Mouse (Mus musculus) lung, embryonic 14.5 days (tissue): ENCODE measurements at regions not wholly inside any gene's neighbourhood (a gene's known extent, or its start where the extent isn't known, plus 50 kb on each side); places are given as distances from the start of the nearest gene placed in this dataset.

Experiments used
- ATAC-seq: fragments of 200-750 bp; cut with Nextera tagmentation; 2 replicates; pipeline ENCODE4 v1.8.0; 2017; ENCODE audit warnings: mild to moderate bottlenecking, moderate TSS enrichment, moderate library complexity; ENCODE audit not compliant: insufficient read depth
- DNase-seq: peaks from one replicate; pipeline ENCODE4 v3.0.0-alpha.2; 2015
- H3K27ac ChIP-seq: fragments of 300-500 bp; sonication (generic); 2 replicates; pipeline ENCODE4 v1.5.1; 2014; ENCODE audit warnings: low read depth, mild to moderate bottlenecking, moderate library complexity
- H3K27me3 ChIP-seq: fragments of 300-500 bp; sonication (generic); 2 replicates; pipeline ENCODE4 v1.6.1; 2014; ENCODE audit warnings: low read length, control low read depth; ENCODE audit not compliant: insufficient read depth
- H3K36me3 ChIP-seq: fragments of 300-500 bp; sonication (generic); 2 replicates; pipeline ENCODE4 v1.6.1; 2014; ENCODE audit warnings: control low read depth; ENCODE audit not compliant: insufficient read depth
- H3K4me1 ChIP-seq: fragments of 300-500 bp; sonication (generic); 2 replicates; pipeline ENCODE4 v1.6.1; 2014; ENCODE audit warnings: antibody characterized with exemption, control low read depth; ENCODE audit not compliant: insufficient read depth
- H3K4me2 ChIP-seq: fragments of 300-500 bp; sonication (generic); 2 replicates; pipeline ENCODE4 v1.6.1; 2014; ENCODE audit warnings: mild to moderate bottlenecking
- H3K4me3 ChIP-seq: fragments of 300-500 bp; sonication (generic); 2 replicates; pipeline ENCODE4 v1.5.1; 2014; ENCODE audit warnings: low read depth, low read length
- H3K9ac ChIP-seq: fragments of 300-500 bp; sonication (generic); 2 replicates; pipeline ENCODE4 v1.6.1; 2014
- H3K9me3 ChIP-seq: fragments of 300-500 bp; sonication (generic); 2 replicates; pipeline ENCODE4 v1.6.1; 2016; ENCODE audit warnings: low read depth, low read length, control low read depth
- CTCF ChIP-seq: IDR thresholded peaks from 2 replicates; pipeline ENCODE4 v1.5.1; 2016; ENCODE audit warnings: antibody characterized with exemption, low read depth
- WGBS: fragments of 180-500 bp; shearing (Covaris S2); extraction: QIAGEN DNeasy Blood & Tissue Kit; methylation state at CpG from one replicate; pipeline ENCODE4 v1.1.7; 2014; 5-methylcytosine and 5-hydroxymethylcytosine counted together

GRCm38 (mm10) chr13:71195675-71196074 lies 354.1 kb upstream of the Adamts16 start:
- no peak for ATAC-seq
- WGBS, result 77% methylated on average over 4 of the region's 4 CpGs
- no peaks in the 10 kb centered on the region for H3K36me3 ChIP-seq

GRCm38 (mm10) chr13:71184500-71184899 lies 342.9 kb upstream of the Adamts16 start:
- no peak overlapping the region for H3K4me2 ChIP-seq
- H3K4me3 ChIP-seq, result no peak overlapping the region
- no peaks in the 10 kb centered on the region for H3K9me3 ChIP-seq
- ATAC-seq (no peak), DNase-seq (no peak)
- no peak overlapping the region for H3K9ac ChIP-seq
- no peaks in the 10 kb centered on the region for H3K36me3 ChIP-seq
- H3K27me3 ChIP-seq, result no peaks in the 10 kb centered on the region
- H3K4me1 ChIP-seq, result no peaks in the 10 kb centered on the region
- 75% methylated on average over 4 of the region's 4 CpGs for WGBS
- H3K27ac ChIP-seq, result no peak overlapping the region
- no peak for TF ChIP-seq CTCF

More at GRCm38 (mm10) chr13:71195675-71196074, 354.1 kb upstream of the Adamts16 start:
- no peak for TF ChIP-seq CTCF
- Histone ChIP-seq H3K9ac (no peak overlapping the region), H3K4me2 (no peak overlapping the region), H3K27ac (no peak overlapping the region), H3K9me3 (no peaks in the 10 kb centered on the region), H3K4me1 (no peaks in the 10 kb centered on the region), H3K4me3 (no peak overlapping the region), H3K27me3 (no peaks in the 10 kb centered on the region)
- DNase-seq, result no peak

GRCm38 (mm10) chr13:71179083-71179482 lies 337.5 kb upstream of the Adamts16 start:
- no peak overlapping the region for H3K9ac ChIP-seq
- no peaks in the 10 kb centered on the region for H3K36me3 ChIP-seq
- DNase-seq (no peak), ATAC-seq (no peak)
- no peak overlapping the region for H3K4me3 ChIP-seq
- no peaks in the 10 kb centered on the region for H3K27me3 ChIP-seq
- H3K9me3 ChIP-seq, result no peaks in the 10 kb centered on the region
- TF ChIP-seq CTCF, result no peak
- no peak overlapping the region for H3K27ac ChIP-seq
- H3K4me1 ChIP-seq, result no peaks in the 10 kb centered on the region
- H3K4me2 ChIP-seq, result no peak overlapping the region

- TF ChIP-seq CTCF, result no peak
- ATAC-seq, result no peak
- H3K4me1 ChIP-seq, result no peaks in the 10 kb centered on the region
Measured at GRCm38 (mm10) chr13:71174335-71174734, 332.7 kb upstream of the Adamts16 start.

GRCm38 (mm10) chr13:71166226-71166625 lies 324.6 kb upstream of the Adamts16 start:
- no peak for TF ChIP-seq CTCF
- WGBS, result 83% methylated on average over 3 of the region's 3 CpGs
- H3K27me3 ChIP-seq, result no peaks in the 10 kb centered on the region
- H3K27ac ChIP-seq, result no peak overlapping the region
- H3K36me3 ChIP-seq, result no peaks in the 10 kb centered on the region
- no peak overlapping the region for H3K4me3 ChIP-seq
- no peak for DNase-seq
- no peaks in the 10 kb centered on the region for H3K4me1 ChIP-seq
- H3K9me3 ChIP-seq, result no peaks in the 10 kb centered on the region
- ATAC-seq, result no peak
- no peak overlapping the region for H3K4me2 ChIP-seq
- H3K9ac ChIP-seq, result no peak overlapping the region

More at GRCm38 (mm10) chr13:71174335-71174734, 332.7 kb upstream of the Adamts16 start:
- Histone ChIP-seq H3K4me2 (no peak overlapping the region), H3K27me3 (no peaks in the 10 kb centered on the region), H3K4me3 (no peak overlapping the region), H3K9ac (no peak overlapping the region), H3K27ac (no peak overlapping the region), H3K9me3 (no peaks in the 10 kb centered on the region), H3K36me3 (no peaks in the 10 kb centered on the region)
- DNase-seq, result no peak

- no peak overlapping the region for H3K4me2 ChIP-seq
Measured at GRCm38 (mm10) chr13:71165096-71165920, 323.7 kb upstream of the Adamts16 start.

GRCm38 (mm10) chr13:71164012-71164411 lies 322.4 kb upstream of the Adamts16 start:
- H3K27me3 ChIP-seq, result no peaks in the 10 kb centered on the region
- H3K4me3 ChIP-seq, result no peak overlapping the region
- no peak overlapping the region for H3K4me2 ChIP-seq
- no peak for TF ChIP-seq CTCF
- no peaks in the 10 kb centered on the region for H3K9me3 ChIP-seq
- no peak overlapping the region for H3K9ac ChIP-seq
- H3K4me1 ChIP-seq, result no peaks in the 10 kb centered on the region
- H3K36me3 ChIP-seq, result no peaks in the 10 kb centered on the region
- DNase-seq (no peak), ATAC-seq (no peak)
- no peak overlapping the region for H3K27ac ChIP-seq
- 88% methylated on average over 2 of the region's 2 CpGs for WGBS

More at GRCm38 (mm10) chr13:71165096-71165920, 323.7 kb upstream of the Adamts16 start:
- Histone ChIP-seq H3K9ac (no peak overlapping the region), H3K27me3 (no peaks in the 10 kb centered on the region), H3K36me3 (no peaks in the 10 kb centered on the region), H3K4me3 (no peak overlapping the region), H3K4me1 (no peaks in the 10 kb centered on the region), H3K9me3 (no peaks in the 10 kb centered on the region), H3K27ac (no peak overlapping the region)
- DNase-seq (no peak), ATAC-seq (no peak)
- 57% methylated on average over 20 of the region's 20 CpGs for WGBS
- TF ChIP-seq CTCF, result no peak

GRCm38 (mm10) chr13:71162952-71163351 lies 321.3 kb upstream of the Adamts16 start:
- Histone ChIP-seq H3K4me1 (no peaks in the 10 kb centered on the region), H3K9ac (no peak overlapping the region), H3K27me3 (no peaks in the 10 kb centered on the region), H3K4me3 (no peak overlapping the region), H3K4me2 (no peak overlapping the region), H3K36me3 (no peaks in the 10 kb centered on the region), H3K27ac (no peak overlapping the region), H3K9me3 (no peaks in the 10 kb centered on the region)
- 59% methylated on average over 2 of the region's 2 CpGs for WGBS
- no peak for DNase-seq
- no peak for ATAC-seq
- no peak for TF ChIP-seq CTCF
